Mouse (Mus musculus): Measurements from ENCODE around the gene Icosl.

DNA sequence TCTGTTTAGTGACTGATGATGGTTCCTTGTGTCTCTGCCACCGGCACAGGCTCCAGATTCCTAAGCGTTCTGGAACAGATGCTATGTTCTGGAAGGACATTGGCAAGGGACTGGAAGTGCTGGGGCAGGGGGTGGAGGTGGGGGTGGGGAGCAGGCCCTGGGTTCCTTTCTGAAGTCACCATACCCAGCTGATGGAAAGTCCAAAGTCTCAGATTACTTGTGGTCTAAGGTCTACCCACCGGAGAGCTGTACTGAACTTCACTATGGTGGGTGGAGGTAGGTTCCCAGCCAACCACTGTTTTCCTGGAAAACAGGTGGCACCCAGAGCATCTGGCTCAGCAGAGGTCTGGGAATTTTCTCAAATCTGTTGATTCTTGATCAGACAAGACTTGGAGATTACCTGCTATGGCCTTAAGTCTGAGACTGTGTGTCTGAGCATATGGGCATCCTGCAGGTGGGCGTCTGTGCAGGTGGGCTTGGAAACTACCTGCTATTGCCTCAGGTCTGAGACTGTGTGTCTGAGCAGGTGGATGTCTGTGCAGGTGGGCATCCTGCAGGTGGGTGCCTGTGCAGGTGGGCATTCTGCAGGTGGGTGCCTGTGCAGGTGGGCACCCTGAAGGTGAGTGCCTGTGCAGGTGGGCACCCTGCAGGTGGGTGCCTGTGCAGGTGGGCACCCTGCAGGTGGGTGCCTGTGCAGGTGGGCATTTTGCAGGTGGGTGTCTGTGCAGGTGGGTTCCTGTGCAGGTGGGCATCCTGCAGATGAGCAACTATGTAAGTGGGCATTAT, 21.8 kb downstream of the Icosl start:
- TF ChIP-seq POLR2A (IDR thresholded peaks at IDR 0.05; ENCODE audit: extremely low read depth, insufficient read depth, low read length) (no peak), CTCF (IDR thresholded peaks at IDR 0.05; ENCODE audit: low read depth, low read length) (no peak)

All from liver, adult 2 months (tissue).